Mouse (Mus musculus): ENCODE data around the gene Cfap44. TPM values are rescaled to one million over a fixed set of nuclear protein-coding genes. Genes with fewer than 3 reads are reported as not detected.

Cfap44 gene
- polyA plus RNA-seq, 1 experiment from 2014 or later, result not detected

DNA sequence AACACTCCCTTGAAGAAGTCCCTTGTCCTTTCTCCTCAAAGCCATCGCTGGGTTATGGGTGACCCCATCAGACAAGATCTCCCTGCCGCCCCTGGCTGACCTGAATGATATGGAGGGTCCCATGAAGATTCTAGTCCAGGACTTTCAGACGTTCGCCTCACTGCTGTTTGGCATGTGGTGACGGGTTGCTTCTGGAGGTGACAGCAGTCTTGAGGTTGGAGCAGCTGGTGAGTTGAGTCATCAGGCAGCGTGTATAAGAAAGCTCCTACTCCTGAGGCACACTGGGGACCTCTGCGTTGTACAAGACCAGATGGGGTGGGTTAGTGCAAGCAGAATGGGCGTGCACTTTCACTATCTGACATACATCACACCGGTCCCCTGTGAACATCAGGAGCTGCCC, 92.0 kb downstream of the Cfap44 start:
- no peaks in the 10 kb centered on the region for H3K4me1 ChIP-seq (replicated peaks; ENCODE audit: control insufficient read depth, insufficient read depth, low read length)
- H3K27me3 ChIP-seq (replicated peaks; ENCODE audit: control insufficient read depth, insufficient read depth, low read length), result no peaks in the 10 kb centered on the region
- no peak for ATAC-seq
- no peak overlapping the region for H3K27ac ChIP-seq (ENCODE audit: low read depth, low read length)
- no peak overlapping the region for H3K4me2 ChIP-seq (replicated peaks; ENCODE audit: low read depth)
- H3K9me3 ChIP-seq (ENCODE audit: control insufficient read depth), result no peaks in the 10 kb centered on the region
- TF ChIP-seq CTCF (IDR thresholded peaks at IDR 0.05; ENCODE audit: low read depth), result no peak
- H3K36me3 ChIP-seq (ENCODE audit: control insufficient read depth, insufficient read depth), result no peaks in the 10 kb centered on the region; the same call in 1 of the 2 replicates
- H3K4me3 ChIP-seq (ENCODE audit: low read depth, low read length), result no peak overlapping the region
- no peak overlapping the region for H3K9ac ChIP-seq (ENCODE audit: low read depth, low read length)
- WGBS, result 89% methylated on average over 9 of the region's 9 CpGs

DNA sequence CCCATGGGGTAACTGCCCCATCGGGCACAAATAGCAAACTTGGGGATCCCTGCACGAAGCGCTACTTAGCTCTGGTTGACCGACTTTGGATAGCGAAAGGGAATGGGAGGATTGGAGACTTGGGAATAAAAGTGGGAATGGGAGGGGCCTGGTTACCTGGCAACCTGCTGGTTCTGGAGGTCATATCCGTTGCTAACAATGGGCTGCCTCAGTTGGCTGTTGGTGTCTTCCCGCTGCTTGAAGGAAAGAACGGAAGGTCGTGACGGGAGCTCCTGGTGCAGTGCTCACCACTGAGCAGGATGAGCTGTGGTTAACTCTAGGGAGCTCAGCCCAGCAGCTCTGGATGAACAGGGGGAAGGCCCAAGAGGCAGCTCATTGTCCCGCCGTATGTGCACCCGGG, 92.6 kb downstream of the Cfap44 start:
- no peaks in the 10 kb centered on the region for H3K4me1 ChIP-seq (replicated peaks; ENCODE audit: control insufficient read depth, insufficient read depth, low read length)
- no peak overlapping the region for H3K4me3 ChIP-seq (ENCODE audit: low read depth, low read length)
- H3K27ac ChIP-seq (ENCODE audit: low read depth, low read length), result no peak overlapping the region
- ATAC-seq, result no peak
- H3K9me3 ChIP-seq (ENCODE audit: control insufficient read depth), result no peaks in the 10 kb centered on the region
- no peak overlapping the region for H3K4me2 ChIP-seq (replicated peaks; ENCODE audit: low read depth)
- H3K9ac ChIP-seq (ENCODE audit: low read depth, low read length), result no peak overlapping the region
- H3K27me3 ChIP-seq (replicated peaks; ENCODE audit: control insufficient read depth, insufficient read depth, low read length), result no peaks in the 10 kb centered on the region
- no peaks in the 10 kb centered on the region; the same call in 1 of the 2 replicates for H3K36me3 ChIP-seq (ENCODE audit: control insufficient read depth, insufficient read depth)
- WGBS, result 90% methylated on average over 13 of the region's 13 CpGs
- no peak for TF ChIP-seq CTCF (IDR thresholded peaks at IDR 0.05; ENCODE audit: low read depth)

GRCm38 (mm10) chr16:44491051-44491450, 96.5 kb downstream of the Cfap44 start:
- TF ChIP-seq CTCF (IDR thresholded peaks at IDR 0.05; ENCODE audit: low read depth), result no peak
- 88% methylated on average over 9 of the region's 9 CpGs for WGBS
- Histone ChIP-seq H3K27ac (ENCODE audit: low read depth, low read length) (no peak overlapping the region), H3K36me3 (ENCODE audit: control insufficient read depth, insufficient read depth) (no peaks in the 10 kb centered on the region; the same call in 1 of the 2 replicates), H3K4me2 (replicated peaks; ENCODE audit: low read depth) (no peak overlapping the region), H3K9ac (ENCODE audit: low read depth, low read length) (no peak overlapping the region), H3K4me3 (ENCODE audit: low read depth, low read length) (no peak overlapping the region), H3K9me3 (ENCODE audit: control insufficient read depth) (no peaks in the 10 kb centered on the region), H3K27me3 (replicated peaks; ENCODE audit: control insufficient read depth, insufficient read depth, low read length) (no peaks in the 10 kb centered on the region), H3K4me1 (replicated peaks; ENCODE audit: control insufficient read depth, insufficient read depth, low read length) (no peaks in the 10 kb centered on the region)
- no peak for ATAC-seq

- Histone ChIP-seq H3K27ac (ENCODE audit: low read depth, low read length) (no peak overlapping the region), H3K36me3 (ENCODE audit: control insufficient read depth, insufficient read depth) (no peaks in the 10 kb centered on the region; the same call in 1 of the 2 replicates), H3K9ac (ENCODE audit: low read depth, low read length) (no peak overlapping the region), H3K4me1 (replicated peaks; ENCODE audit: control insufficient read depth, insufficient read depth, low read length) (no peaks in the 10 kb centered on the region), H3K27me3 (replicated peaks; ENCODE audit: control insufficient read depth, insufficient read depth, low read length) (no peaks in the 10 kb centered on the region), H3K4me2 (replicated peaks; ENCODE audit: low read depth) (no peak overlapping the region), H3K4me3 (ENCODE audit: low read depth, low read length) (no peak overlapping the region), H3K9me3 (ENCODE audit: control insufficient read depth) (no peaks in the 10 kb centered on the region)
- ATAC-seq, result no peak
- no peak for TF ChIP-seq CTCF (IDR thresholded peaks at IDR 0.05; ENCODE audit: low read depth)
- WGBS, result 91% methylated on average over 6 of the region's 6 CpGs
These were observed 97.6 kb downstream of the Cfap44 start for GRCm38 (mm10) chr16:44492151-44492550.

DNA sequence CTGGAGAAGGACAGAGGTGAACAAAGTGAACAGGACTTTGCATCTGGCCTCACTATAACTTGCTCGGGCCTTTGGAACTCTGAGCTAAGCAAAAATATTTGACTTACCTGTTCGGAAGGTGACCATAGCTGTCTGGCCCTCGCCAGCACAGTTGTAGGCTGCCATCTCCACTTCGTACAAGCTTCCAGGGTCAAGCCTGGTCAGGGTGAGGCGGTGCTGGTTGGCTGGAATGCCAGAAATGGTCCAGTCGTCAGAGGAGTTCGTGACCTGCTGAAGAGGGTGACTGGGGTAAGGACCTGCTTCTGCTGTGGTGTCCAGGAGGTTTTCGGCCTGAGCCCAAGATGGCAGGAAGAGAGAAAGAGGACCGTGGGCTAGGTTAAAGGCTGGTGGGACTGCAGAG, 98.1 kb downstream of the Cfap44 start:
- Histone ChIP-seq H3K4me2 (replicated peaks; ENCODE audit: low read depth) (no peak overlapping the region), H3K36me3 (ENCODE audit: control insufficient read depth, insufficient read depth) (peaks cover under 1% of the 10 kb centered on the region; the same call in 1 of the 2 replicates), H3K4me3 (ENCODE audit: low read depth, low read length) (no peak overlapping the region), H3K4me1 (replicated peaks; ENCODE audit: control insufficient read depth, insufficient read depth, low read length) (no peaks in the 10 kb centered on the region), H3K9ac (ENCODE audit: low read depth, low read length) (no peak overlapping the region), H3K27me3 (replicated peaks; ENCODE audit: control insufficient read depth, insufficient read depth, low read length) (no peaks in the 10 kb centered on the region), H3K27ac (ENCODE audit: low read depth, low read length) (no peak overlapping the region), H3K9me3 (ENCODE audit: control insufficient read depth) (no peaks in the 10 kb centered on the region)
- ATAC-seq, result no peak
- 81% methylated on average over 9 of the region's 9 CpGs for WGBS
- TF ChIP-seq CTCF (IDR thresholded peaks at IDR 0.05; ENCODE audit: low read depth), result no peak

DNA sequence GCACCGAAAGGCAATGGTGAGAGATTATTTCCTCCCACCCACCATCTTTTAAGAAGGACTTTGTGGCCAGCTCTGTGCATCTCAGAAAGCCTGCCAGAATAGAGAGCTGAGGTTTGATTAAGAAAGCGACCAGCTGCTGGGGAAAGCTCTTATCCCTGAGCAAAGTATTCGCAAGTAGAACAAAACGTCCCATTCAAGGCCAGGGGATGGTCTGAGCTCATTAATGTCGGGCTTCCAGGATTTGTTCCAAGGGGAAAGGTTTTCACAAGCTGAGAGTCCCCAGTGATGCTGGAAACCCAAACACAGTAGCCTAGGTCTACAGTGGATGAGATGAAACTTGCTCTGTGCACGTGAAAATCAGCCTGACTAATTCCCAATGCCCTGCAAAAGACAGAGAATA, 99.3 kb downstream of the Cfap44 start:
- Histone ChIP-seq H3K9ac (ENCODE audit: low read depth, low read length) (no peak overlapping the region), H3K4me1 (replicated peaks; ENCODE audit: control insufficient read depth, insufficient read depth, low read length) (no peaks in the 10 kb centered on the region), H3K27me3 (replicated peaks; ENCODE audit: control insufficient read depth, insufficient read depth, low read length) (no peaks in the 10 kb centered on the region), H3K4me3 (ENCODE audit: low read depth, low read length) (no peak overlapping the region), H3K27ac (ENCODE audit: low read depth, low read length) (no peak overlapping the region), H3K4me2 (replicated peaks; ENCODE audit: low read depth) (no peak overlapping the region), H3K36me3 (ENCODE audit: control insufficient read depth, insufficient read depth) (peaks cover 6% of the 10 kb centered on the region; the same call in 1 of the 2 replicates), H3K9me3 (ENCODE audit: control insufficient read depth) (no peaks in the 10 kb centered on the region)
- ATAC-seq, result no peak
- 46% methylated on average over 6 of the region's 6 CpGs for WGBS
- TF ChIP-seq CTCF (IDR thresholded peaks at IDR 0.05; ENCODE audit: low read depth), result no peak

Measured in intestine, postnatal 0 days (tissue).